Mouse (Mus musculus) right cerebral cortex, postnatal 14 days (tissue): ENCODE data around the gene Syce2.
"Not testable (repeated sequence)": the region's sequence is repeated elsewhere in the genome, so short reads cannot be mapped to it uniquely, and the experiment has no call there.

Experiments
- DNase-seq: peaks from one replicate; pipeline ENCODE4 v3.0.0; 2022

Syce2 gene

DNA sequence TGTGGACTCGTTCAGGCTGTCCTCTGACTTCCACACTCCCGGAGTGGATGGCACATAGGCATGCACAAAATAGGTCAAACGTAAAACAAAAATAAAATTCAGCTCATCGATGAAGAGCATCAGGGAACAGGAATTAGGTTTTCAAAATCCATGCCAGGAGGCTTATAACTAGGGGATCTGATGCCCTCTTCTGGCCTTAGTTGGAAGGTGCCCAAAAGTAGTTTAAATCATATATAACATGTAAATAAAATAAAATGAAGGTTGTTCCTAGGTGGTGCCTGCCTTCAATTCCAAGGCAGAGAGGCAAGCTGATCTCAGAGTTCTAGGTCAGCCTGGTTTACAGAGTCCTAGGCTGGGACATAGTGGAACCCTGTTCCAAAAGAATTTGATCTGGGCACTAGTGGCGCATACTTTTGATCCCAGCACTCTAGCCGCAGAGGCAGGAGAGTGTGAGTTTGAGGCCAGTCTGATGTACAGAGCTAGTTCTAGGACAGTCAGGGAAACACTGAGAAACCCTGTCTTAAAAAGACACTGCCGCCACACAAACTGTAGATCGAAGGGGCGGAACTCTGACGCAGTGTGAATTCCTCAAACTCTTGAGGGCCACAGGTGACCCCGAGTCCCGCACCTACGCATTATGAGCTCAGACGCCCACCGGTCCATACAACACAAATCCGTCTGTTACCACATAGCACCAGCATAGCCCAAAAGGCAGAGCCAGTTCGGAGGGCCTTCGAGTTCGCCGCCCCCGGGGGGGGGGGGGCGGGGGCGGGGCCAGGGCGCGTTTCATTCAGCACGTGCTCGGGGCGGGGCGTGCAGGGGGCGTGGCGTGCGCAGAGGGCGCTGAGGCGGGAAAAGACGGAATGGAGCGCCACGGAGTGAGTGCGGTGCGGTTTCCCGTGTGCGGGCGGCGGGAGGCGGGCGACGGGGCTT lies at the start of gene Syce2:
Gene Syce2, plus strand, starts transcription at position 736 of the 933 bp plus-strand sequence.
- DNase-seq, result peak; percentile 74

- no peak for DNase-seq
Observed at GRCm38 (mm10) chr8:84822723-84823122, 49.2 kb upstream of the Syce2 start, which contains the start of gene Dand5. Gene Dand5, minus strand, starts transcription at chr8:84822823.

DNA sequence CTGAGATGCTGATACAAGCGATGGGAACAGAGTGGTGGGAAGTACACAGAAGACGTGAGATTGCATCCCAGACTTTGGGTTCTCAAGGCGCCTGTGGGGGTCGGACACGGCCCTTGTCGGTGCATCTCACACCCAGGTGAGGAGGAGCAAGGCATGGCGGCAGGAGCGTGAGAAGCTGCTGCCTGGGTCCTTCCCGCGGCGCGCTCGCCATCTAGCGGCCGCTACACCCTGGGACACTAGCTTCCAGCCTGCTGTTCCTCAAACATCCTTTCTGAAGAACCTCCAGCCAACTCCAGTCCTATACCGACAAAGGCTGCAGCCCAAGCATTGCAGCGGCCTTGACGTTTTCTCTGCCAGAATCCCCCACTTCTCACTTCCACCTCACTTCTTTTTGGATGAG lies 48.3 kb upstream of the Syce2 start:
- DNase-seq, result peak; percentile 76

GRCm38 (mm10) chr8:84825636-84826035 lies 46.3 kb upstream of the Syce2 start:
- DNase-seq, result no peak

DNA sequence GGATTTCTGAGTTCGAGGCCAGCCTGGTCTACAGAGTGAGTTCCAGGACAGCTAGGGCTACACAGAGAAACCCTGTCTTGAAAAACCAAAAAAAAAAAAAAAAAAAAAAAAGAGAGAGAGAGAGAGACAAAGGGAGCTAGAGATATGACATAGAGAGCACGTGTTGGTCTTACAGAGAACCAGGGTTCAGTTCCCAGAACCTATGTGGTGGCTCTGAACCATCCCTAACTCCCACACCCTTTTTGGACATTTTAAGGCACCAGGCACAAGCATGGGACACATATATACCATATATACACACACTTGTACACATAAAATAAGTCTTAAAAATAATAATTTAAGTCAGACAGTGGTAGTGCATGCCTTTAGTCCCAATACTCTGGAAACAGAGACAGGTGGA lies 45.4 kb upstream of the Syce2 start:
- not testable (repeated sequence) for DNase-seq

DNA sequence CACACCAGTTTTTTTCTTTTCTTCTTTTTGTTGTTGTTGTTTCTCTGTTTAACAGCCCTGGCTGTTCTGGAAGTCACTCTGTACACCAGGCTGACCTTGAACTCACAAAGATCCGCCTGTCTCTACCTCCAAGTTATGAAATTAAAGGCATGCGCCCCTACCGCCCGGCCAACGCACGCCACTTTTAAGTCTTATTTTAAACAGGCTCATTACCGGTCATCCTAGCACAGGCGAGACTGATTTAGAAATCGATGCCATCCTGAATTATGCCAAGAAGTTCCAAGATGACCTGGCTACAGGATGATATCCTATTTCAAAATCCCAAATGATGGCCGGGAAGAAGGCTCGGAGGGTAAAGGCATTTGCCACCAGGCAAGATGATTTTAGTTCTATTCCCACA lies 40.4 kb upstream of the Syce2 start, which contains the start of gene Gadd45gip1:
Gene Gadd45gip1, plus strand, starts transcription at position 33 of the 400 bp plus-strand sequence.
- DNase-seq, result no peak

DNA sequence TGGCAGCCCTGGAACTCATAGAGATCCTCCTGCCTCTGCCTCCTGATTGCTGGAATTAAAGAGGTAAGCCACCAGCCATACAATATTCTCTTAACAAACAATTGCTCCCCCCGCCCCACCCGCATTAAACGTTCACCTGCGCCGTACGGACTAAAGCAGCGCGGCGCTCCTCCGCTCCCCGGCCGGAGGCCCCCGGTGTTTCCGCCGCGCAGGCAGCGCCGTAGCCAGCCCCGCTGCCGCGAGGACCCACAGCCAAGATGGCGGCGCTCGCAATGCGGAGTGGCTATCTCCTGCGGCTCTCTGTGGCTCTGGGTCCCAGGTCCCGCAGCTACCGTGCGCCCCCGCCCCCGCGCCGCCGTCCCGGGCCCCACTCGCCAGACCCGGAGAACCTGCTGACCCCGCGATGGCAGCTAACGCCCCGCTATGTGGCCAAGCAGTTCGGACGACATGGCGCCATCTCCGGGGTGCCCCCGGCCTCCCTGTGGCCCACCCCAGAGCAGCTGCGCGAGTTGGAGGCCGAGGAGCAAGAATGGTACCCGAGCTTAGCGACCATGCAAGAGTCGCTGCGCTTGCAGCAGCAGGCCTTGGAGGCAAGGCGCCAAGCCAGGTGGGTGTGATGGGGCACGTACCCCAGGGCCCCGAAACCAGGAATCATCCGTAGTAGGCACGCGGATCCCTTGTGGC lies 39.7 kb upstream of the Syce2 start:
- DNase-seq, result peak; percentile 81

DNA sequence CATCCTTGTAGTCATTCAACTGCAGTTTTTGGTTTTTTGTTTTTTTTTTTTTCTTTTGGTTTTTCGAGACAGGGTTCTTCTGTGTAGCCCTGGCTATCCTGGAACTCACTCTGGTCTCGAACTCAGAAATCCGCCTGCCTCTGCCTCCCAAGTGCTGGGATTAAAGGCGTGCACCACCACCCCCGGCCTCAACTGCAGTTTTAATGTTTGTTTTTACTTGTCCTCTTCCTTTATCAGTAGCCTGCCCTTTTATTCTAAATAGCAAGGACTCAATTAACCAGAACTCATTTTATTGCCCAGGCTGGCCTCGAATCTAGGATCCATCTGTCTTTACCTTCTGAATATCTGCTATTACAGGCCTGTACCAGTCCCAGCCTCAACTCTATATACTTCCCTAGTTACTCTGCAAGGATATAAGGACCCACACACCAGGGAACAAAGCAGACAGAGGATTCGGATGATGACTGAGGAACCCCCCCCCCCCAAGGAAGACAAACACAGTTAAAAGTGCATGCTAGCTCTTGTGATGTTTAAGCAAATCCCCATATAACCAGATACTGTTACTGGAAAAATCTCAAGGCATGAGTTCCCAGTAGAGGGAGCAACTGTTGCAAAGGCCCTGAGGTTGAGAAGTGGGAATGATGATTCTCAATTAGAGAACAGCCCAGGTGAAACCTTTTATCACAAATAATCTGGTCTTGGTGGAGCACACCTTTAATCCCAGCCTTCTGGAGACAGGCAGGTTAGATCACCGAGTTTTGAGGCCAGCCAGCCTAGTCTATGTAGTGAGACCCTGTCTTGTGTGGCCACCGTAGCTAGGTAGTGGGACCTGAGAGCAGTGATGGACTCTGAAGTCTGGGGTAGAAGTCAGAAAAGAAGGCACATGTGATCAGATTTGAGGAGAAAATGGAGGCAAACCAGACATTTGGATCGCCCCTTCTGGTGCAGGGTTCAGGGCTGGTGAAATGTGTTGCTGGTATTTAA lies 38.9 kb upstream of the Syce2 start:
- DNase-seq, result no peak

DNA sequence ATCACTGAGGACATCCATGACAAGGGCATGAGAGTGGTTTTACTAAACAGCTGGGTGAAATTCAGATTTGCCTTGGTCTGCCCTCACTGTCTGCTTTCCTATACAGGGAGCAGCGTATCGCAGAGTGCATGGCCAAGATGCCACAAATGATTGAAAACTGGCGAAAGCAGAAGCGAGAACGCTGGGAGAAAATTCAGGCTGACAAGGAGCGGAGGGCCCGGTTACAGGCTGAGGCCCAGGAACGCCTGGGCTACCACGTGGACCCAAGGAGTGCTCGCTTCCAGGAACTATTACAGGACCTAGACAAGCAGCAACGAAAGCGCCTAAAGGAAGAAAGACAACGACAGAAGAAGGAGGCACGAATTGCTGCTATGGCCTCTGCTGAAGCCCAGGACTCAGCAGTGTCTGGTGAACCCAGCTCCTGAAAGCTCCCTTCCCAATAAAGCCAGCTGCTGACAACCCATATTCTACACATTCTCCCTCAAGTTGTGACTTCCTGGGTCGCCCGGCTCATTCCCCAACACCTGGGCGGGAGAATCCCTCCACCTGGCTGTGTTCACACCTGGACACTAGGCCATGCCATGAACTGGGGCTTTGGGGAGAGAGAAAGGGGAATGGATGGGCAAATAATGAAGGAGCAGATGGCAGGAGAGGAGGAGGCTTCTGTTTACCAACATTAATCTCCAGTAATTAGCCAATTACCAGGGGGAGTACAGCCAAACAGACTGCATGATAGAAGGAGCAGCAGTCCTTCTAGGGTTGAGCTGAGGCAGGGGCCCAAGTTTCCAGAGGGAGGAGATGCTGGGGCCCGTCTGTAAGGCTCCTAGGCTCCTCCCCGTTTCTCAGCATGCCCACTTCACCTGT lies 37.7 kb upstream of the Syce2 start:
- no peak for DNase-seq

GRCm38 (mm10) chr8:84834866-84835855 lies 36.8 kb upstream of the Syce2 start:
- DNase-seq, result peak; percentile 70

DNA sequence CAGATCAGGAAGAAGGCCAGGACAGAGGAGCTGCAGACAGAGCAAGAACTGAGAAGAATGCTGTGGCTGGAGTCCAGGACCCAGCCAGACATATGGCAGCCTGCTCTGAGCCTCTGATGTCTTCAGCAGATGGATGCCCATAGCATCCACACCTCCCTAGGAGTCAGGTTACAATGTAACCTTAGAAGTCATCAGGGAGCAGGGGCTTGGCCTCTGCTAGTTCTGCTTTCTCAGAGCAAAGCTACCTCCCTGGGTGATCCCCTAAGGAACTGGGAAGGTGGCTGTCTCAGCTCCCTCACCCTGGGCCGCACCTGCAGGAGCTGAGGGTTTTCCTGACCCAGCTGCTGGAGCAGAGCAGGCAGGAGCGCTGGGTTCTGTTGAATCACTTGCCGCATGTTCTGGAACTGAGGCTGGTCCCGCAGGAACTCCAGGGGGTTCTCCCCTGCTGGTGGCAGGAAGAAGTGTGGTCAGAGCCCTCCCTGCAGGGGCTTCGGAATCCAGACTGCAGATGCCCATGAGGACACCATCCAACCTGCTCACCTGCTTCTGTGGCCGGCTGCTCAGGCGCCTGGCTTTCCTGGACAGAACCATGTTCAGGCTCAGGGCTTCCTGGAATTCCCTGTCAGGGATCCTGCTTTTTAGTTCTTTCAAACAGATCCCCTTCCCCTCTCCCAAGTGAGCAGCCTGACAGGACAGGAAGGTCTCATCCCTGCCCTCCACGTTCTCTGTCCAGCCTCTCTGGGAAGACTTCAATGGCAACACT lies 34.6 kb upstream of the Syce2 start:
- DNase-seq, result no peak

DNA sequence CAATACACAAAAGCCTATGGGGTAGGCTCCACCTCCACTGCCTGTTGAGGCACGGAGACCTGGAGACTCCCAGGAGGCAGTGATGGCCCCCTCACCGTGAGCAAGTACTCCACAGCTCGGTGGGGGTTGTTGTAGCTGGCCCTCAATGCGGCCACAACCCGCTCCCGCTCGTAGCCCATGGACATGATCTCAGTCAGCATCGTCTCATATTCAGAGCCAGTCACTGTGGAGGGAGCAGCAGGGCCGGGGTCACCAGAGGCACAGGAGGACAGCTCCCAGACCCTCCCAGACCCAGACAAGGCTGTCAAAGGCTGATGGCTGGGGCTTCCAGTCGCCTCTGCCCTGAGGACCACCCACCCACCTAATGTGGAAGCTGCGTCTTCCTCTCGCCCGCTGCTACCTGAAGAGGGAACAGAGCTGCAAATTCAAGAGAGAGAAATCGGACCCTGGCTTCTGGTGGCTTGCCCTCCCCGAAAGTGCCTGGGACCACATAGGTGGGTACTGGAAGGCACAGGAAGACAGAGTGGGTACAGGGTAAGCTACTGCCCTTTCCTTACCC lies 33.9 kb upstream of the Syce2 start:
- no peak for DNase-seq

DNA sequence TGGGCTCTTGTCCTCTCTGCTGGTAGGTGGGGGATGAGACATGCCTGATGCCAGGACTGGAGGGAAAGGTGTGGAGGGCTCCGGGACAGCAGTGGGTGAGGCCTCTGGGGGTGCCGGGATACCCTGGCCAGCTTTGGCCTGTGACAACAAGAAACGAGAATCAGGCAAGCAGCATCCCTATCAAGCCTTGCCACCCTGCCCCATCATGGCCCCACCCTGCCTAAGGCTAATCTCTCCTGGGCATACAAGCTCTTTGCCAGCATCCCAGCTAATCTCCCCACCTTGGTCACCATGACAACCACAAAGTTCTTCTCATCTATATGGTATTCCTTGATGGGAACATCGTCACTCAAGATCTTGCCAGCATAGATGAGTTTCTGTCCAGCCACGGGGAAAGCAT lies 33.4 kb upstream of the Syce2 start:
- no peak for DNase-seq

- DNase-seq, result no peak
Observed at GRCm38 (mm10) chr8:84839411-84839810, 32.5 kb upstream of the Syce2 start.

DNA sequence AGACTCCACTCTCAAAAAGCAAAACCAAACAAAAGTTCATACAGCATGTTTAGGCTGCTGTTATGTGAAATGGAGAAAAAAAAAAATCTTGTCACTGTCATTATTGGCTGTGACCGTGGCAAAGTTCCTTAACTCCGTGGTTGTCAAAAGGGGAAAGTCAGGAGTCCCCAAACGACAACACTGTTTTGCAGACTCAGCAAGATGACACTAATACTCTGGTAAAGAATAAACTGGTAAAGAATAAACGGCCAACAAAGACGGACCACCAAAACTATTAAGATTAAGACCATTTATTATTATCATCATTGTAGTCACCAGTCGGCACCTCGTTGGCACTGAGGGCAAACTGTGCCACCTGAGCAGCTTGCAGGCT lies 32.0 kb upstream of the Syce2 start:
- DNase-seq, result no peak

- peak; percentile 93 for DNase-seq
Observed at GRCm38 (mm10) chr8:84840248-84840999, 31.5 kb upstream of the Syce2 start, which contains the start of gene Rad23a. Gene Rad23a, minus strand, starts transcription at chr8:84840665.

DNA sequence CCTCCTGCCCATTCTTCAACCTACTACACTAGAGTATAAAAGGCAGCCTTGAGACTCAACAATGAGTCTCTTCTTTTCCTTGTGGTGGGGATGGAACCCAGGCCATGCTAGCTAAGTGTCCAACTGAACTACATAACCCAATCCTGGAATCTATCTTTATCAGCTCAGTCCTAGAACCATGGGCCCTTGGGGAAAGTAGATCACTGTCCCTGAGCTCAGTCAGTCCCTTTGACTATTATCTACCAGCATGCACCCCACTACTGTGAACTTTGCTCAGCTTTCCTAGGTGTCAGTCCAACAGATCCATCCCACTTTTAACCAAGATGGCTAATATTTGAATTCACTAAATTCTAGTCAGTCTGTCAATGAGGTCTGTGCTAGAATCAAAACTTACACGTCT lies 30.4 kb upstream of the Syce2 start:
- DNase-seq, result no peak

DNA sequence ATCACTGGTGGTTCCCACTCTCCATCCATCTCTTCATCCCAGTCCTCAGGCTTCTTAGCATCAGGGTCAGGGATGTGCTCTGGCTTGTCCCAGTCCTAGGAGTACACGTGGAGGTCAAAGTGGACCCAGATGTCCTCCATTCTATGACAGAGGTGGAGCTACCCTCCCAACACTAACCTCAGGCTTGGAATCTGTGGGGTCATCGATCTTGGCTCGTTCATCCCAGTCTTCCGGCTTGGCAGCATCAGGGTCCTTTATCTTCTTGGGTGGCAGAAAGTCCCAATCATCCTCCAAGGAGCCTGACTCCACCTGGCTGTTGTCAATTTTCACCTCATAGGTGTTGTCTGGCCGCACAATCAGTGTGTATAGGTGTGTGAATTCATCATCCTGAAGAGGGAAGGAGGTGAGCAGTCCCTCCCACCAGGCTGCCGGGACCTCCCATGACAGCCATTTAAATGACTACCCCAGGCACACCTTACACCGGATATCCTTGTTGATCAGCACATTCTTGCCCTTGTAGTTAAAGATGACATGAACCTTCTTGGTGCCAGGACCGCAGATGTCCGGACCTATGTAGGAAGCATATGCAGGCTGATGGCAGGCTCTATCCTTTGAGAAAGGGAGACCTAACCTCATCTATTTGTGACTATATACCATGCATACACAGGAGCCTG lies 27.4 kb upstream of the Syce2 start:
- DNase-seq, result no peak
